Mouse (Mus musculus): ENCODE results near the gene Zfp541.

Gene Zfp541

GRCm38 (mm10) chr7:16080581-16080980 is 19.0 kb downstream of the Zfp541 start:
- Histone ChIP-seq H3K27me3 (ENCODE audit: control insufficient read depth, insufficient read depth, low read length, poor library complexity, severe bottlenecking) (no peaks in the 10 kb centered on the region), H3K36me3 (ENCODE audit: control insufficient read depth, insufficient read depth, low read length, poor library complexity, severe bottlenecking) (no peaks in the 10 kb centered on the region)
- DNase-seq (ENCODE audit: low read depth, low spot score) = no peak

- Histone ChIP-seq H3K27me3 (ENCODE audit: control insufficient read depth, insufficient read depth, low read length, poor library complexity, severe bottlenecking) (no peaks in the 10 kb centered on the region), H3K36me3 (ENCODE audit: control insufficient read depth, insufficient read depth, low read length, poor library complexity, severe bottlenecking) (no peaks in the 10 kb centered on the region)
- no peak for DNase-seq (ENCODE audit: low read depth, low spot score)
Observed at GRCm38 (mm10) chr7:16083361-16083760, 21.7 kb downstream of the Zfp541 start.

DNA sequence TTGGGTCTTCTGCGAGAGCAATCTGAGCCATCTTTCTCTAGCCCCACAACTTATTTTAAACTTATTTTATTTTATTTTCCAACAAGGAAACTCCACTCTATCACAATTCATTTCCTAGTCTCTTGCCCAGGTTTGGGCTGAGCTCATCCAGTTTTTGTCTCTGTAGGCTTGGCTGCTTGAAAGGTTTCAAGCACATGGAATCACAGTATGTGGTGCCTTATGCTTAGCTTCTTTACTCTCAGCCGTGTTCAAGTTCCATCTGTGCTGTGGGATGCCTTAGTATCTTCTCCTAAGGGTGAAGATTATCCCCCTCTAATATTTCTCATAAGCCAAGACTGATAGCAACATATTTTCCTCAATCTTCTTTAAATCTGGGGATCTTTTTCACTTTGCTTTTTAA is 26.0 kb downstream of the Zfp541 start:
- Histone ChIP-seq H3K27me3 (ENCODE audit: control insufficient read depth, insufficient read depth, low read length, poor library complexity, severe bottlenecking) (no peaks in the 10 kb centered on the region), H3K36me3 (ENCODE audit: control insufficient read depth, insufficient read depth, low read length, poor library complexity, severe bottlenecking) (no peaks in the 10 kb centered on the region)
- DNase-seq (ENCODE audit: low read depth, low spot score) = no peak

GRCm38 (mm10) chr7:16094592-16094991 is 33.0 kb downstream of the Zfp541 start:
- DNase-seq (ENCODE audit: low read depth, low spot score) = no peak
- Histone ChIP-seq H3K36me3 (ENCODE audit: control insufficient read depth, insufficient read depth, low read length, poor library complexity, severe bottlenecking) (no peaks in the 10 kb centered on the region), H3K27me3 (ENCODE audit: control insufficient read depth, insufficient read depth, low read length, poor library complexity, severe bottlenecking) (no peaks in the 10 kb centered on the region)

DNA sequence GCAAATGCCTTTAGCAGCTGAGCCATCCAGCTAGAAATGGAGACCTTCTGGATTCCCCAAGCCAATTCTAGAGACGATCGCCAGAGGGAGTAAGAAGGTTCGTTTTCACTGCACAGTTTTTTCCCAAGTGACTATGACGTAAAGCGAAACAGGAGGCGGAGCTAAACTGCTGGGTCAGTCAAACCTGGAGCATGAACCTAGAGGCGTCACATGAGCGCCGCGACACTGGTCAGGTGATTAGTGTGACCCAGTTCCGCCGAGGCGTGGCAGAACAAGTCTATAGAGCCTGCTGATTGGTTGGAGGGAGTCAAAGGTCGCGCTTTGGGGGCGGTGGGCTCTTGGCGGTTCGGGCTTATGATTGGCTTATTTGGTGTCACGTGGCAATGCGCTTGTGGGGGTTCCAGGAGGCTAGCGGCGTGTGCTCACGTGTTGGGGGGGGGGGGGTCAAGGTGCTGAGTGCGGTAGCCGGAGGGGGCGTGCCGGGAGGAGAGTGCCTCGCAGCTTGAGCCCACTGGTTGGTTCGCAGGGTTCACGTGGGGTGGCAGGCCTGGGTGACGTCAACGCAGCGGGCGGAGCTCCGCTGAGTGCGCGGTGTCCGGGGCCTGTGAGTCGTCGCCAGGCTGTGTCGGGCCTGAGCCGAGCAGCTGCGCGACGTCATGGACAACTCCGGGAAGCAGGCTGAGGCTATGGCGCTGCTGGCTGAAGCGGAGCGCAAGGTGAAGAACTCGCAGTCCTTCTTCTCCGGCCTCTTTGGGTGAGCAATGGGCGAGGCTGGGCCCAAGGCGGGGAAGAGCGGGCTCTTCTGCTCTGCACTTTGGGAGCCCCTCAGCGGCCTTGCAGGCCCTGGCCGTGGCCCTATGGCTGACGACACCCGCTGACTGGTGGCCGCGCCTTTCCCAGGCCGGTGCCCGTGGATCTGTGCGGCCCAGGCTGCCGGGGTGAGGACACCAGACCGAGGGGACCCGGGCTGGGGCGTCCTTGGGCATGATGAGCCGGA is 36.7 kb downstream of the Zfp541 start, which contains the start of gene Napa:
Napa (plus strand) TSS at position 438 of the 997 bp plus-strand sequence.
- H3K36me3 ChIP-seq (ENCODE audit: control insufficient read depth, insufficient read depth, low read length, poor library complexity, severe bottlenecking) = peaks cover 5% of the 10 kb centered on the region; the same call in 1 of the 2 replicates
- H3K27me3 ChIP-seq (ENCODE audit: control insufficient read depth, insufficient read depth, low read length, poor library complexity, severe bottlenecking) = no peaks in the 10 kb centered on the region
- peak; percentile 100 for DNase-seq (ENCODE audit: low read depth, low spot score)

DNA sequence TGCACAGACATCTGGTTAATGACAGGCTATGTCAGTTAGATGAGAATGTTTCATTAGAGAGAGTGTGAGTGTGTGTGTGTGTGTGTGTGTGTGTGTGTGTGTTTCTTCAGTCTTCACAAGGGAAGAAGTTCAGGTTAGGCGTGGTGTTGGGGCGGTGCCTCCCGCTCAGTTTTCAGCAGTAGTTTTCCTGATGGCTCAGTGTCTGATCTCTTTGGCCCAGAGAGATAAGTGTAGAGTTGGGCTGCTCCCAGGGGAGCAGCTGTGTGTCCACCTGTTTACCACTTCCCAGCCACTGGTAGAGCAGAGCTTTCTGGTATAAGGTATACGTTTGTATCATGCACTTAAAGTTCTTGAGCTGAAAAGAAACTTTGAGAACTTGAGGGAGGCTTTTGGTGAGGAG is 38.3 kb downstream of the Zfp541 start:
- DNase-seq (ENCODE audit: low read depth, low spot score) = no peak
- H3K27me3 ChIP-seq (ENCODE audit: control insufficient read depth, insufficient read depth, low read length, poor library complexity, severe bottlenecking) = no peaks in the 10 kb centered on the region
- peaks cover 5% of the 10 kb centered on the region; the same call in 1 of the 2 replicates for H3K36me3 ChIP-seq (ENCODE audit: control insufficient read depth, insufficient read depth, low read length, poor library complexity, severe bottlenecking)

DNA sequence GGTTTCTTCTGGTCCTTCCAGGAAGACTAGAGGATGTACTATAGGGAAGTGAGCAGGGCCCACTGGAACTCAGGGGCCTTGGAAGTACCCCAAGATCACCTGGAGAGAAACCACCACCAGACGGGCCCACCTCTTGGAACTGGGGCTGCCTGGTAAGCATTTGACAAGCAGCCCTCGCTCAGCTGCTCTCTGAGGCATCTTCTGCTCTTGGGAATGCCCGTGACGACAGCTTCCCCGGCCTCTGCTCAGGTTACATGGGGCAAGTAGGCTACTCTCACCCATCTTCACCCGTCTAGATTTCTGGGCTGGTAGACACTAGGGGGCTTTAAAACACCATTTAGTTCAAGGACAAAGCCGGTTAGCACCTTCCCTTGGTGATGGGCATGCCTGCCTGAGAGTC is 39.5 kb downstream of the Zfp541 start:
- DNase-seq (ENCODE audit: low read depth, low spot score) = no peak
- peaks cover 7% of the 10 kb centered on the region for H3K36me3 ChIP-seq (ENCODE audit: control insufficient read depth, insufficient read depth, low read length, poor library complexity, severe bottlenecking)
- no peaks in the 10 kb centered on the region for H3K27me3 ChIP-seq (ENCODE audit: control insufficient read depth, insufficient read depth, low read length, poor library complexity, severe bottlenecking)

DNA sequence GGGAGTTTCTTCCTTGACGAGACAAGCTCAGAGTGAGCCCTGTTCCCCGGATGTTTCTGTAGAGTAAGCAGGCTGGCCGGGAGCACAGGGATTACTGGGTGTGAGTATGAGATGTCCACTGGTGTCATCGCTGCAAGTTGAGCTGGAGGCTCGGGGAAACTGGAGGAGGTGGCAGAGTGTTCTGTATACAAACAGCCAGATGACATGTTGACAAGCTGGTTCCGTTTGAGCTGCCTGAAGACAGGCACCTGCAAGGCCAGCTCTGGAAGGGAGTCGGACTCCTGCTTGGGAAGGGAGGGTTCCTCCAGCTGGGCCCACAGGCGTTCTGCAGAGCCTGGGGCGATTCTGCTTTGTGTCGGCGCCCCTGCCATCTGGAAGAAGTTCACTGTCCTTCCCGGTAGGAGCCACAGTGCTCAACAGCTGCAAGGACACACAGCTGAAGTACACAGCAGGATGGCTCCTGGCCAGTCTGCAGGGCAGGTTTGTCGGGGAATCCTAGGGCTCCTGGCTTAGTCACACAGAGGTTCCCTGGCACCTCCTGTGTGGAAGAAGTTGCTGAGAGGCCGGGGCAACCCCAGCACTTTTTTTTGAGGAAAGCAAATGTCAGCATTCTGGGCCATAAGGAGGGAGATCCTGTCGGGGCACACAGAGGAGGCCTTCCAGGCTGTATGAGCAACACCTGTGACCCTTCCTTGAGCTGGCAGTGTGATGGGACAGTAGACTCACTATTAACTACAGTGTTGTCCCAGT is 40.3 kb downstream of the Zfp541 start:
- no peaks in the 10 kb centered on the region for H3K27me3 ChIP-seq (ENCODE audit: control insufficient read depth, insufficient read depth, low read length, poor library complexity, severe bottlenecking)
- DNase-seq (ENCODE audit: low read depth, low spot score) = no peak
- peaks cover 7% of the 10 kb centered on the region for H3K36me3 ChIP-seq (ENCODE audit: control insufficient read depth, insufficient read depth, low read length, poor library complexity, severe bottlenecking)

DNA sequence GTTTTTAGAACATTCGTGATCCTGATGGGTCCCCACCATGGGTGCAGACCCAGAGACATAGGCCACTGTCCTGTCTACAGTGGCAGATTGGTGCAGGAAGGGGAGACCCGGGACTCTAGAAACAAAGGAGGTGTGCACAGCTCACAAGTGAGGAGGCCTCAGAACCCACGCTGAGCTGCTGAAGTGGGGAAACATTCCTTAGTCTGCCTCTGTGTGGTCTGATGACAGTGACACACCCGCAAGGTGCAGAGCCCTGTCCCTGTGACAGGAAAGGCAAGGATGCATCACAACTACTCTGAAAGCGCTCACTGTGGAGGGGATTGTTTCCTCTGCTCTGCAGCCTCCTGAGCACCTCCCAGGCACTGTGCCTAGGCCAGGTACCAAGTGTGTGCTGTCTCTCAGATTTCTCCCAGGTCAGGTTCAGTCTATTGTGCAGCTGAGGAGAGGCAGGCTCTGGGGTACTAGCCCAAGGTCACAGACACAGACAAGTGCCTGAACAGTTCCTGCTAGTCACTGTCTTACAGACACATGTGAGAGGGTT is 41.1 kb downstream of the Zfp541 start:
- peaks cover 9% of the 10 kb centered on the region for H3K36me3 ChIP-seq (ENCODE audit: control insufficient read depth, insufficient read depth, low read length, poor library complexity, severe bottlenecking)
- no peaks in the 10 kb centered on the region for H3K27me3 ChIP-seq (ENCODE audit: control insufficient read depth, insufficient read depth, low read length, poor library complexity, severe bottlenecking)
- DNase-seq (ENCODE audit: low read depth, low spot score) = no peak

- no peak for DNase-seq (ENCODE audit: low read depth, low spot score)
- no peaks in the 10 kb centered on the region for H3K27me3 ChIP-seq (ENCODE audit: control insufficient read depth, insufficient read depth, low read length, poor library complexity, severe bottlenecking)
- H3K36me3 ChIP-seq (ENCODE audit: control insufficient read depth, insufficient read depth, low read length, poor library complexity, severe bottlenecking) = peaks cover 9% of the 10 kb centered on the region
Observed at GRCm38 (mm10) chr7:16103760-16104159, 42.1 kb downstream of the Zfp541 start.

- DNase-seq (ENCODE audit: low read depth, low spot score) = no peak
Observed at GRCm38 (mm10) chr7:16104611-16105388, 43.2 kb downstream of the Zfp541 start.

GRCm38 (mm10) chr7:16108886-16109542 is 47.4 kb downstream of the Zfp541 start:
- Histone ChIP-seq H3K36me3 (ENCODE audit: control insufficient read depth, insufficient read depth, low read length, poor library complexity, severe bottlenecking) (peaks cover 14% of the 10 kb centered on the region), H3K27me3 (ENCODE audit: control insufficient read depth, insufficient read depth, low read length, poor library complexity, severe bottlenecking) (no peaks in the 10 kb centered on the region)
- no peak for DNase-seq (ENCODE audit: low read depth, low spot score)

More at GRCm38 (mm10) chr7:16104611-16105388, 43.2 kb downstream of the Zfp541 start:
- Histone ChIP-seq H3K27me3 (ENCODE audit: control insufficient read depth, insufficient read depth, low read length, poor library complexity, severe bottlenecking) (no peaks in the 10 kb centered on the region), H3K36me3 (ENCODE audit: control insufficient read depth, insufficient read depth, low read length, poor library complexity, severe bottlenecking) (peaks cover 9% of the 10 kb centered on the region)

- H3K27me3 ChIP-seq (ENCODE audit: control insufficient read depth, insufficient read depth, low read length, poor library complexity, severe bottlenecking) = no peaks in the 10 kb centered on the region
- DNase-seq (ENCODE audit: low read depth, low spot score) = no peak
- H3K36me3 ChIP-seq (ENCODE audit: control insufficient read depth, insufficient read depth, low read length, poor library complexity, severe bottlenecking) = peaks cover 15% of the 10 kb centered on the region
Observed at GRCm38 (mm10) chr7:16110158-16110557, 48.5 kb downstream of the Zfp541 start.

All from splenic B cell, adult 2 months (primary cell).